Mouse (Mus musculus) adrenal gland, postnatal 0 days (tissue): ENCODE data around the gene Uba52. TPM values are rescaled to one million over a fixed set of nuclear protein-coding genes. Genes with fewer than 3 reads are reported as not detected.

ENCODE experiments used
- polyA plus RNA-seq: library from polyadenylated mRNA; unstranded; fragments of >200 nt; fragmentation: Nextera tagmentation; extraction: Ambion mirVana; gene quantifications from 2 replicates; pipeline ENCODE4 v1.2.1, GENCODE M21; 2015

Gene Uba52
- 813 and 866 TPM in 2 replicates for polyA plus RNA-seq

DNA sequence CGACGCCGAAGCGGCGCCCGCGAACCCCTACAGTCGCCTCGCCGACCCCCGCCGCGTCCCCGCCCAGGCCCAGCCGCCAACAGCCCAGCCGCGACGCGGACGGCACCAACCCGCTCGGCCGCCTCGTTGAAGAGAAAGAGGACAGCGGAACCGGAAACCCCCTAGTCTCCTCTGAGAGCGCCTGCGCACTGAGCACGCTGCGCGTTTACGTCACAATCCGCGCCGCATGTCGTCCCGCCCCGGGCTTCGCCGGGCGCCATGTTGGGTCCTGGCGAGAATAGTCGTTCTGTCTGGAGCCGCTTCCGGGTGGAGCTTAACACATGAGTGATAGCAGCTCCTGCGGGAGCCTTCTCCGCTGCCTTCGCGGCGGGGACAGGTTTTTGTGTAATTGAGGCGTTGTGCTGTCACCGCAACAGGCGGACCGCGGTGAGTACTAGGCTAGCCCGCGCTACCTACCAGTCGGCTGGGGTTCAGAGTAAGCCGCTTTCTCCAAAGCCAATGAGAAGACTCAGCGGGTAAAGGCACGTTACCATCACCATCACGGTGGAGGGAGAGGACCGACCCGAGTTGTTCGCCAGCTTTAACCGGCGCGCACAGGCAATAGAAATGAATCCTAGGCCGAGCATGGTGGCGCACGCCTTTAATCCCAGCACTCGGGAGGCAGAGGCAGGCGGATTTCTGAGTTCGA, at the start of gene Uba52:
TSS of gene Uba52 (minus strand) at position 574 of the 688 bp plus-strand sequence.

DNA sequence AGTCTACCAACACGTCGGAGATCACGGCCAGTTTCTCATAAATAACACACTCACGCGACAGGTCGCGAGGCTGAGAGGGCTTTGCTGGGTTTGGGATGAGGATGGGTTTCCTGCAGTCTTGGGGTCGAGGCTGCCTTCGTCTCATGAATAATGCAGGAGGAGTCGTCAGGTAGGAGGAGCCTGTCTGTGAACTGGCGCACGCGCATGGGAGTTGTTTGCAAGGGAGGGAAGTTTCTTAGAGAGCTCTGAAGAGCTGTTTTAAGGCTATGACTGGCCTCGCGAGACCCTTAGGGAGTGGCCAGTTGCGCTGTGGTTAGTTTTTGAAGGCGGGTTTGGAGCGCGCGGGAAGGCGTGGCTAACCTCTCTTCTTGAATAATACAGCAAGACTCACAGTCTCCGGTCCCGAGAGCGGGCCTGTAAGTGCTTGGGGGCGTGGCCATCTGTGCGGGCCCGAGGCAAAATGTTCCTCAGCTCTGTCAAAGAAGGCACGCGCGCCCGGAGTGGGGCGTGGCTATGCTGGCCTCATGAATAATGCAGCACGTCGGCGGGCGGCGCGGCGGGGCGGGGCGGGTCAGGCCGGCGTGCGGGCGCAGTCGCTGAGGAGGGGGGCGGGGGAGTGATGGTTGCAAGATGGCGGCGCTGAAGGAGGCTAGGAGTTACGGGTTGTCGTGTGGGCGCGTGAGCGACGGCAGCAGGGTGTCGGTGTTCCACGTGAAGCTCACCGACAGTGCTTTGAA, 28.6 kb upstream of the Uba52 start, which contains the start of gene Ell:
TSS of gene Ell (plus strand) at position 381 of the 737 bp plus-strand sequence.

GRCm38 (mm10) chr8:70527512-70528181, 17.0 kb upstream of the Uba52 start, which contains the start of the genes Fkbp8 and Kxd1:
Gene Fkbp8, plus strand, starts transcription at chr8:70527724.
Gene Kxd1, minus strand, starts transcription at chr8:70527956.

GRCm38 (mm10) chr8:70506328-70507026, 4.1 kb downstream of the Uba52 start, which contains the start of gene Rex1bd:
Gene Rex1bd, minus strand, starts transcription at chr8:70506752.

DNA sequence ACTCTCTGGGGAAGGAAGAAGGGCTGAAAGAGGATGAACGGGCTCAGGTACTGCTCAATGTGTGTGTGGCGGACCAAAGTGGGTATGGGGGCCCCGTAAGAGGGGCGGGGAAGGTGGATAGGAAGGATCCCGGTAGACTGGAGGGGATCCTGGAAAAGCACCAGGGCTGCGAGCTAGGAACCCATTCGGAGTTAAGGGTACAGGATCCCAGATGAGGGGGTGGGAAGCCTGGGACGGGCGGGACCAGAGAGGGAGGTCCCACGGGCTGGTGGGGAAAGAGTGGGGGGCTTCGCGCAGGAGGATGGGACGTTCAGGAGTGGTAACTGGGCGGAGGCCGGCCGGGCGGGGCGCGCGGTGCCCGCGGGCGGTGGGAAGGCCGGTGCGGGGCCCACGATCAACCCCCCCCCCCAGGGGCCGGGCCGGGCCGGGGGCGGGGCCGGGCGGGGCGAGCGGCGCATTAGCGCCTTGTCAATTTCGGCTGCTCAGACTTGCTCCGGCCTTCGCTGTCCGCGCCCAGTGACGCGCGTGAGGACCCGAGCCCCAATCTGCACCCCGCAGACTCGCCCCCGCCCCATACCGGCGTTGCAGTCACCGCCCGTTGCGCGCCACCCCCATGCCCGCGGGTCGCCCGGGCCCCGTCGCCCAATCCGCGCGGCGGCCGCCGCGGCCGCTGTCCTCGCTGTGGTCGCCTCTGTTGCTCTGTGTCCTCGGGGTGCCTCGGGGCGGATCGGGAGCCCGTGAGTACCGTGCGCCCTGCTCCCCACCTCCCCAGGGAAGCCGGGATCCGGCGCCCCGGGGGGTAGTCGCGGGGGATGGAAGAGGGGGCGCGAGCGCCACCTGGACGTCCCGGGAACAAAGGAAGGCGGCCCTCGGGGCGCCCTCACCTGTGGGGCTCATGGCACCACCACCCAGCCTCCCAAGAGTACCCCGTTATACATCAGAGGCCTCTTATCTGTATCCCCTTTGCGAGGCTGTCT, 17.6 kb downstream of the Uba52 start, which contains the start of gene Crlf1:
TSS of gene Crlf1 (plus strand) at position 495 of the 977 bp plus-strand sequence.

GRCm38 (mm10) chr8:70486941-70487520, 23.6 kb downstream of the Uba52 start, which contains the start of gene Tmem59l:
Gene Tmem59l, minus strand, starts transcription at chr8:70487358.

GRCm38 (mm10) chr8:70476333-70477268, 34.0 kb downstream of the Uba52 start, which contains the start of gene Klhl26:
Gene Klhl26, minus strand, starts transcription at chr8:70476968.

Other genes starting within 250 kb of the Uba52 start
- 26.4 and 30.5 TPM in 2 replicates for gene Homer3, start 228.0 kb downstream of the Uba52 start, polyA plus RNA-seq
- gene Ddx49, start 208.3 kb downstream of the Uba52 start, polyA plus RNA-seq = 27.8 and 39.5 TPM in 2 replicates
- gene Cope, start 208.3 kb downstream of the Uba52 start, polyA plus RNA-seq = 287 and 324 TPM in 2 replicates
- 4.8 and 6.9 TPM in 2 replicates for gene Cers1, start 195.0 kb downstream of the Uba52 start, polyA plus RNA-seq
- gene Gdf1, start 181.0 kb downstream of the Uba52 start, polyA plus RNA-seq = 1.3 and 2.1 TPM in 2 replicates
- 9.1 and 11.2 TPM in 2 replicates for gene Upf1, start 157.5 kb downstream of the Uba52 start, polyA plus RNA-seq
- gene Comp, start 137.2 kb downstream of the Uba52 start, polyA plus RNA-seq = 0.19 and 0.43 TPM in 2 replicates
- 11.4 and 13.8 TPM in 2 replicates for gene Crtc1, start 71.2 kb downstream of the Uba52 start, polyA plus RNA-seq
- 14.9 and 21.4 TPM in 2 replicates for gene Klhl26, start 33.8 kb downstream of the Uba52 start, polyA plus RNA-seq
- 12.5 and 16.1 TPM in 2 replicates for gene Tmem59l, start 23.4 kb downstream of the Uba52 start, polyA plus RNA-seq
- gene Crlf1, start 17.6 kb downstream of the Uba52 start, polyA plus RNA-seq = 0.79 and 2.8 TPM in 2 replicates
- gene Rex1bd, start 4.0 kb downstream of the Uba52 start, polyA plus RNA-seq = 186 and 214 TPM in 2 replicates
- 271 and 313 TPM in 2 replicates for gene Fkbp8, start 16.9 kb upstream of the Uba52 start, polyA plus RNA-seq
- gene Kxd1, start 17.2 kb upstream of the Uba52 start, polyA plus RNA-seq = 62.6 and 81.0 TPM in 2 replicates
- gene Ell, start 28.7 kb upstream of the Uba52 start, polyA plus RNA-seq = 10.6 and 15.9 TPM in 2 replicates
- gene Isyna1, start 83.6 kb upstream of the Uba52 start, polyA plus RNA-seq = 85.1 and 85.8 TPM in 2 replicates
- gene Ssbp4, start 98.1 kb upstream of the Uba52 start, polyA plus RNA-seq = 127 and 131 TPM in 2 replicates
- gene Lrrc25, start 105.4 kb upstream of the Uba52 start, polyA plus RNA-seq = 4.8 and 5.1 TPM in 2 replicates
- gene Gdf15, start 121.7 kb upstream of the Uba52 start, polyA plus RNA-seq = 0.72 and 1.8 TPM in 2 replicates
- 45.9 and 87.4 TPM in 2 replicates for gene Pgpep1, start 149.6 kb upstream of the Uba52 start, polyA plus RNA-seq
- 186 and 193 TPM in 2 replicates for gene Lsm4, start 162.4 kb upstream of the Uba52 start, polyA plus RNA-seq
- gene Jund, start 188.1 kb upstream of the Uba52 start, polyA plus RNA-seq = 136 and 140 TPM in 2 replicates
- gene Iqcn, start 192.7 kb upstream of the Uba52 start, polyA plus RNA-seq = 0.04 and 0.05 TPM in 2 replicates
- gene Gm3336, start 207.7 kb upstream of the Uba52 start, polyA plus RNA-seq = 0.17 and 0.50 TPM in 2 replicates
- 0.05 and 0.72 TPM in 2 replicates for gene Pde4c, start 212.9 kb upstream of the Uba52 start, polyA plus RNA-seq
- 62.7 and 85.6 TPM in 2 replicates for gene Rab3a, start 243.9 kb upstream of the Uba52 start, polyA plus RNA-seq